Mouse (Mus musculus) stomach, postnatal 0 days (tissue): Measurements from ENCODE around the gene 4922502D21Rik.

Experiments used
- CTCF ChIP-seq: IDR thresholded peaks from 2 replicates; pipeline ENCODE4 v1.5.1; 2016; ENCODE audit warnings: antibody characterized with exemption, low read depth, mild to moderate bottlenecking, moderate library complexity
- EP300 ChIP-seq: optimal IDR thresholded peaks from 2 replicates; pipeline ENCODE3; 2016; ENCODE audit warnings: antibody characterized with exemption

DNA sequence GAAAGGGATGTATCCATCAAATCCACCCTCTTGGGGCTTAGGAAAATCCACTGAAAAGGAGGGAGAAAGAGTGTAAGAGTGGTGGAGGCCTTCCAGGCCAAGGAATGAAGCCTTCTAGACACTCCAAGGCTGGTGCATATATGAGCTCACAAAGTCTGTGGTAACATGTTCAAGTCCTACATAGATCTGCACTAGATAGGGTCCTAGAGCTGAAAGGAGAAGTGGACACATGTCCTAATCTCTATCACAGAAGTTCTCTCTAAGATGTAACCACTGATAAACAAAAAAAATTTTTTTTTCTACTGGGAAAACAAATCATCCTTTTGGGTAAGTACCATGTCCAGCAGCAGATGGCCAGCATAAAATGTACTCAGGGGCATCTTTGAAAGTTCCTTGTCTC, 42.9 kb downstream of the 4922502D21Rik start:
- TF ChIP-seq CTCF (no peak), EP300 (no peak)
